Mouse (Mus musculus): ENCODE results near the gene Gm20696.

GRCm38 (mm10) chr6:99491146-99491545 is 175.5 kb downstream of the Gm20696 start:
- TF ChIP-seq POLR2A (IDR thresholded peaks at IDR 0.05; ENCODE audit: borderline replicate concordance, low read depth, low read length): no peak
- TF ChIP-seq CTCF (IDR thresholded peaks at IDR 0.05; ENCODE audit: low read depth, low read length): no peak

All from bone marrow macrophage, adult 2 months (primary cell).